Comparison of ENCODE assay signal across 12 mouse cellular contexts in the genomic region with DNA sequence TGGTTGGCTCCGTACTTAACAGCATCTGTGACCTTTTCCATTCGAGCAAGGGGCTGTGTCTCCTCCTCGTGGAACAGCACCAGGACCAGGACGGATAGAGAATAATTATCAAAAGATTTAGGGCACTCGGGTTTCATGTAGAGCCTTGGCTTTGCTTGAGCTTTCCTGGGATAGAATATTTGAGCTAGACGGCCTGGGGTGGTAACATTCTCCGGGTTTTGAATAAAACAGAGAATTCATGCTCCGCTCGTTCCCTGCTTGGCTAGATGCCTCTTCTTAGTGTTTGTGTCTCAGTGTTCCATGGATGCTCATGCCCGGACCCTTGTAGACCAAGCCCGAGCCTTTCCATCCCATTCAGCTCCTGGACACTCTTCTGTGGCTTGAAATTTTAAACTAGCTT.
A peak's percentile ranks its signal among the peaks of the same experiment; 100 is the strongest.
DNase-seq lines count a peak whose midpoint lies in the region; ATAC-seq and TF ChIP-seq lines count a peak whose summit lies in the region.
"Had no signal": no experiment of that assay in that cellular context is flagged by ENCODE, and none has a peak within 500 bp of the region (broad histone marks: within the 10 kb centered on the region; RNA-seq: fewer than 3 reads in every experiment).

No protein-coding gene starts in this region.

- H3K4me3 ChIP-seq in gastrocnemius, adult 2 months = peak overlapping the region; percentile 48
- no peak overlapping the region for H3K4me3 ChIP-seq in neural tube, embryonic 13.5 days
- H3K4me3 ChIP-seq in neural tube, embryonic 15.5 days (replicated peaks) = no peak overlapping the region
- H3K4me3 ChIP-seq: embryonic facial prominence, embryonic 13.5 days; kidney, embryonic 15.5 days; neural tube, embryonic 12.5 days had no signal

- no peak for TF ChIP-seq CTCF in gastrocnemius, adult 2 months (IDR thresholded peaks at IDR 0.05)

- H3K9ac ChIP-seq in neural tube, embryonic 13.5 days = no peak overlapping the region; the same call in 1 of the 2 replicates
- no peak overlapping the region for H3K9ac ChIP-seq in neural tube, embryonic 15.5 days (replicated peaks)
- H3K9ac ChIP-seq: embryonic facial prominence, embryonic 13.5 days; kidney, embryonic 15.5 days; neural tube, embryonic 12.5 days had no signal

- DNase-seq in gastrocnemius, adult 2 months = no peak
- DNase-seq in gastrocnemius, postnatal 10 days = no peak
- no peak for DNase-seq in neural tube, embryonic 10.5 days (ENCODE audit: extremely low spot score, low spot score)
- peak; percentile 39 to 64 for DNase-seq in cerebellum, postnatal 36 days
- no peak for DNase-seq in heart, adult 18-20 months
- no peak for DNase-seq in adrenal gland, postnatal 14 days
- DNase-seq: lung, adult 18-20 months had no signal

- peak overlapping the region; percentile 26 for H3K4me2 ChIP-seq in neural tube, embryonic 13.5 days
- 0 out of 2 replicates have a peak overlapping the region, but pooled peaks have one; percentile 25 for H3K4me2 ChIP-seq in neural tube, embryonic 15.5 days
- H3K4me2 ChIP-seq: embryonic facial prominence, embryonic 13.5 days; kidney, embryonic 15.5 days; neural tube, embryonic 12.5 days had no signal

- peaks cover 42% of the 10 kb centered on the region for H3K4me1 ChIP-seq in neural tube, embryonic 13.5 days (replicated peaks)
- peaks cover 13% of the 10 kb centered on the region; the same call in 1 of the 2 replicates for H3K4me1 ChIP-seq in neural tube, embryonic 15.5 days
- H3K4me1 ChIP-seq: kidney, embryonic 15.5 days; neural tube, embryonic 12.5 days had no signal

- intact Hi-C loops in gastrocnemius, adult 2 months (cut with DNase I) = no loop called here

- no peaks in the 10 kb centered on the region for H3K27me3 ChIP-seq in neural tube, embryonic 13.5 days
- H3K27me3 ChIP-seq in neural tube, embryonic 15.5 days (replicated peaks) = no peaks in the 10 kb centered on the region
- H3K27me3 ChIP-seq: embryonic facial prominence, embryonic 13.5 days; kidney, embryonic 15.5 days; neural tube, embryonic 12.5 days had no signal

- WGBS in neural tube, embryonic 13.5 days = 49% methylated on average over 11 of the region's 11 CpGs
- 44% methylated on average over 11 of the region's 11 CpGs for WGBS in neural tube, embryonic 15.5 days

- no peak for ATAC-seq in neural tube, embryonic 13.5 days (ENCODE audit: low read depth)
- ATAC-seq in neural tube, embryonic 15.5 days (ENCODE audit: low FRiP score) = no peak

- H3K36me3 ChIP-seq in neural tube, embryonic 13.5 days = no peaks in the 10 kb centered on the region
- H3K36me3 ChIP-seq in neural tube, embryonic 15.5 days = no peaks in the 10 kb centered on the region
- H3K36me3 ChIP-seq: kidney, embryonic 15.5 days; neural tube, embryonic 12.5 days had no signal

- H3K9me3 ChIP-seq in neural tube, embryonic 13.5 days = no peaks in the 10 kb centered on the region
- H3K9me3 ChIP-seq in neural tube, embryonic 15.5 days (replicated peaks) = no peaks in the 10 kb centered on the region
- H3K9me3 ChIP-seq: embryonic facial prominence, embryonic 13.5 days; kidney, embryonic 15.5 days; neural tube, embryonic 12.5 days had no signal

- H3K27ac ChIP-seq in gastrocnemius, adult 2 months = peak overlapping the region; percentile 63
- H3K27ac ChIP-seq in neural tube, embryonic 13.5 days (replicated peaks) = peak overlapping the region; percentile 56; the same call in 1 of the 2 replicates
- H3K27ac ChIP-seq in neural tube, embryonic 15.5 days (replicated peaks) = peak overlapping the region; percentile 48
- H3K27ac ChIP-seq: embryonic facial prominence, embryonic 13.5 days; kidney, embryonic 15.5 days; neural tube, embryonic 12.5 days had no signal

Comparison
In these comparisons a context has a peak if more than half of its experiments do, and no peak if none do; other contexts are left out.
1. DNase-seq: peak in cerebellum, postnatal 36 days (2 of 2); none in gastrocnemius, adult 2 months (single experiment), gastrocnemius, postnatal 10 days (single experiment), neural tube, embryonic 10.5 days (single experiment), heart, adult 18-20 months (0 of 2) and adrenal gland, postnatal 14 days (single experiment).
2. Peak in every context shown above with its lines, with median percentiles within 50 percentile points of each other: H3K27ac ChIP-seq.